Mouse (Mus musculus) cerebellum, postnatal 25 days (tissue): ENCODE measurements around the gene Sucnr1.
"Not testable (repeated sequence)": the region's sequence is repeated elsewhere in the genome, so short reads cannot be mapped to it uniquely, and the experiment has no call there.

Experiments used
- DNase-seq, 2 experiments: peaks; one replicate each; pipeline ENCODE4 v3.0.0; 2021; ENCODE audit warnings: mixed read lengths in 2 of 2

Sucnr1 gene

GRCm38 (mm10) chr3:60081648-60082047, at the start of gene Sucnr1:
TSS of gene Sucnr1 (plus strand) at chr3:60081869.
- DNase-seq = peak in 1 of 2 experiments; percentile 17

- DNase-seq = no peak
Observed at GRCm38 (mm10) chr3:60046221-60046913, 35.3 kb upstream of the Sucnr1 start.

DNA sequence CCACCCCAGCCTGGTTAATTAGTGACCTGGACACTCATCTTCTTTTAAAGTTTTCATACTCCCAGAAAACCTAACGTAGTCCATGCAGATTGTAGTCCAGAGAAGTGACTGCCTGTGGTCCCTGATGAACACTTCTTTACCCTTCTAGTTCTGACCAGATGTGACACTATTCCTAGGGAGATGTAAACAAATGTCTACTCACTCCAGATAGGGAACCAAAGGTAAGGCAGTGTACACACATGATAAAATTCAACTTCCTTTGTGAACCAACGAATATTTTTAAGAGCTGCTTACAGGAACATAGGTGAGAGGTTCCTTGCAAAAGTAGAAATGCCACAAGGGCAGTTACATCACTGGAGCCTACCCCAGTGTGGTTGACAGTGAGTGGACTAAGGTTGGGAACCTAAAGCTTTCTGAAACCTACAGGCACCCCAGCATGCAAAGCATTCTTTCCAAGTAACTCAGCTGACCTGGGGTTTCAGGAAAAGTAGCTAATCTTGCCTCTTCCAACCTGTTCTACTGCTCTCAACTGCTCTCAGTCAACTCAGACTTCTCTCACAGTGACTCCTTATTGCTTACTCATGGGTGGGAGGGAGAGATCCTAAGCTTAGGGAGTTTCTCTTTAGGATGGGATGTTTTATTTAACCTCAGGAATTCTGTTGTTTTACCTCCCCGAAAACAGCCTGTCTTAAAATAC, 28.3 kb upstream of the Sucnr1 start:
- no peak for DNase-seq

- DNase-seq = no peak
Observed at GRCm38 (mm10) chr3:60053931-60054330, 27.7 kb upstream of the Sucnr1 start.

DNA sequence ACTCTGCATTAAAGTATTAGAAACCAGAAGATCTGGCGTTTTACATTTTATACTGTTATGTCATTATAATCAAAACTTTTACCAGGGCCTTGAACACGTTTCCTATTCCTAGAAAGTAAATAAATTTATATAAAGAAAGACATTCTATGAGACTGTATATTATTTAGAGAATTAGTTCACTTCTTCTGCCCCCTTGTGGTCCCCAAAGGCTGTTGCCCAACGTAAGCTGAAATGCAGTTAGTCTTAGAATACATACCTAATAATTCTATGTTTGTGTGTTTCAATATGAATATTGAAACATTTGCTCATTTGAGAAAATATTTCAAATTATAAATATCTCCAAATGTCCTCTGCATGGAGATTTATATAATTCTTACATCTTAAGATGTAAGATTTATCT, 25.2 kb upstream of the Sucnr1 start:
- peak in 1 of 2 experiments; percentile 12 for DNase-seq

- DNase-seq = peak; percentile 46 to 63
Observed at GRCm38 (mm10) chr3:60057070-60057808, 24.4 kb upstream of the Sucnr1 start.

DNA sequence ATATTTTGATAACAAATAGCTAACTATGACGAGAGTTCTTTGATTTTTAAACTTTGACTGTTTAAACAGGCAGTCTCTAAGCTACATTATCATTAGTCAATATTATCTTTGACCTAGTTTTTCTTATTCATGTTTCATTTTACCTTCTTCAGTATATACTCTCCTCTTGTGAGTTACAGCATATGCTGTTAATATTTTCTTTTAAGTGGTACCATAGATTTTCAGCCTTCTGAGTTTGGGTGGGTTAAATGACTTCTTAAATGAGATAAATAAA, 23.9 kb upstream of the Sucnr1 start:
- no peak for DNase-seq

DNA sequence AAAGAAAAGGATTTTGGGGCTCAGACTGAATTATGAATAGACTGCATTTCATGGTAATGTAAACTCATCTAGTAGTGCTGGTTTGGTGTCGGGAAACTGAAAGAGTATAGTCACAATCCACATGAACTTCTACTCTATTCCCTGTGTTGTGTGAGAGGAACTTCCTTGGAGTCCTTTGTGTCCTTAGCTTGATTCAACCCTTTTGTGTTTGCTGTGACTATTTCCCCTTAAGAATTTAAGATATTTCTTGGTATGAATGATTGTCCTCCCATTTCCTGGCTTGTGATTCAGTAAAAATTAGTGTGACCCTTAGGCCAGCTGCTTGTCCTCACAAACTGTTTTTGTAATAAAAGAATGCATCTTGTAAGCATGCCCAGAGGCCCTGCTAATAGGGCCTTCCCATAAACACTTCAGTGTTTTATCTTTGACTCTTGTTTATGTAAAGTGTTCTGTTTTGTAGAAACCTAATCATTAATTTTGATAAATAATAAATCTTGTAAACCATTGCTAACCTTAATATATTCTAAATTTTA, 2.7 kb upstream of the Sucnr1 start:
- DNase-seq = no peak

DNA sequence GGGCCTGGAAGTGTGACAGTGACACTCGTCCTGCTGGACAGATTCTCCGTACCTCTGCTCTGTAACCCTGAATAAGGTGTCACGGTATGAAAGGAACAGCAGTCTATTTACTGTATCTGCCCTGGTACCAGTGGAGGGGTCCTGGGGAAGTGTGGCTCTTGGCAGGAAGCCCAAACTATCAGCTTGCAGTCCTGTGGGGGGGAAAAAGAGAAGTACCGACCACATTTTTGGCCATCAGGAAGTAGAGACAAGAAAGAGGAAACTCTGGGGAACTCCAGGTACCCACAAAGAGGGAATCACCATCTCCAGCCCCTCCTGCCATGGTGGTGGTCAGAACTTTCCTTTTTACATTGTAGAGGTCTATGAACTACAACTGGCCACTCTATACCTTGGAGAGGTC, 1.1 kb upstream of the Sucnr1 start:
- DNase-seq = no peak

DNA sequence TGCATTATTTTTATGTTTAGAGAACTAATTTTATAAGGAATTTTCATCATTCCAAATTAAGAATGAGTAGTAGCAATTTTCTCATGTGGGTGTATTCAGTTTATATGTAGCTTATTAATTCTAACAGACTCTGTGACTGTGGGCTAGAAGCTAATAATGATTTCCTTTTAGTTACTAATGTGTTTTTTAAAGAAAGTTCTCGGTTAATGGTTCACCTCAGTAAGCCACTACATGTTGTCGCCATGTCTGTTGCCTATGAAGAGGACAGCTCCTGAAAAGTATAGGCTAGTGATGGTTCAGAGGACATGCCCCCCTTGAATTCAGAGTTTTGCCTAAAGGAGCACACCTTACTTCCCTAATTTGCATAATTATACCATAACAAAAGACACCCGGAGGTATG, 1.1 kb downstream of the Sucnr1 start:
- no peak for DNase-seq

GRCm38 (mm10) chr3:60085729-60086128, 4.1 kb downstream of the Sucnr1 start:
- no peak for DNase-seq

DNA sequence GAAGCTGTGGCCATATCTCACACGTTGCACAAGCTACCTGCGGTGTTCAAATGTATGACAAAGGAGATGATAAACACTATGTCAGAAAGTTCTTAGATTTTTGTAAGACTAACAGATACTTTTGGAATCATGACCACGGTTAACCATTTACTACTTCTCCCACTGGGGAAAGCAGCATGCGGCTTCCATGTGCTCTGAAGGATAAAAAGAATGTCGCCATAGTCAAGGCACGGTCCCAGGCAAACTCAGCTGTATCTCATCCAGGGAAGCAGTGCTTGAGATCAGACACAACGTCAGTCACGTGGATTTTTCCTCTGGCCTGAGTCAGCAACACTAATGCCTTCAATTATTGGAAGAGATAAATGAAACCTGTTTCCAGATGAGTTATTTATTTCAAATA, 9.7 kb downstream of the Sucnr1 start:
- DNase-seq = no peak

GRCm38 (mm10) chr3:60094386-60095156, 12.9 kb downstream of the Sucnr1 start:
- DNase-seq = no peak

DNA sequence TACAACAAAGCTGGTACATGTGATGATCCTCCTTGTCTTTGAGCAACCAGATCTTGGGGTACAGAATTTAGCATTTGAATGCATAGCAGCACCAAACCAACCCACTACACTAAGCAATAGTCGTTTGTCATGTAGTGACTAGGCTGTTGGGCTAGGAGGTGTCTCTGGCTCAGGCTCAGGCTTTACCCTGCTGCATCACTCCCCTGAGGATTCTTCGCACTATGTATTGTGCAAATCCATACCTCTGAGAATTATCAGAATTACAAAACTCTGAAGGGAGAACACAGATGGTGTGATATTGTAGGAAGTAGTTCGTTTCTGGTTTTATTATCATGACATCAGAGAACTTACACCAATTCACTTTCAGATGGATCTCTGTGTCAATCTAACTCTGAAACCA, 15.3 kb downstream of the Sucnr1 start:
- no peak for DNase-seq

GRCm38 (mm10) chr3:60097485-60097884, 15.8 kb downstream of the Sucnr1 start:
- no peak for DNase-seq

DNA sequence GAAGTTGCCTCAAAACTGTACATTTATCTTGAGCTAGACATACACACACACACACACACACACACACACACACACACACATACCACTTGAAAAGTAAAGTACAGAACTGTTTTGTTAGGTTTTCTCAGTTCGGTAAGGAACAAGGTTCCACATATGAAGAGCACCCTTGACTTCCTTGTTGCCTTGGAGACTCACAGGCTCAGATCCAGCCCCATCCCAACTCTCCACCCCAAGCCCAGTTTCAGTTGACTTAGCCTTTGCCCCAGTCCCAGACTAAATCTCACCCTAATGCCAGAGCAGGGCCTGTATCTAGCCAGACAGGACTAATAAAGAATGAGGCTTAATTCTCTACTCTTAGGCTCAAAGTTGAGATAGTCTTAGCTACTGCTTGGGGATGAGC, 16.9 kb downstream of the Sucnr1 start:
- no peak for DNase-seq

DNA sequence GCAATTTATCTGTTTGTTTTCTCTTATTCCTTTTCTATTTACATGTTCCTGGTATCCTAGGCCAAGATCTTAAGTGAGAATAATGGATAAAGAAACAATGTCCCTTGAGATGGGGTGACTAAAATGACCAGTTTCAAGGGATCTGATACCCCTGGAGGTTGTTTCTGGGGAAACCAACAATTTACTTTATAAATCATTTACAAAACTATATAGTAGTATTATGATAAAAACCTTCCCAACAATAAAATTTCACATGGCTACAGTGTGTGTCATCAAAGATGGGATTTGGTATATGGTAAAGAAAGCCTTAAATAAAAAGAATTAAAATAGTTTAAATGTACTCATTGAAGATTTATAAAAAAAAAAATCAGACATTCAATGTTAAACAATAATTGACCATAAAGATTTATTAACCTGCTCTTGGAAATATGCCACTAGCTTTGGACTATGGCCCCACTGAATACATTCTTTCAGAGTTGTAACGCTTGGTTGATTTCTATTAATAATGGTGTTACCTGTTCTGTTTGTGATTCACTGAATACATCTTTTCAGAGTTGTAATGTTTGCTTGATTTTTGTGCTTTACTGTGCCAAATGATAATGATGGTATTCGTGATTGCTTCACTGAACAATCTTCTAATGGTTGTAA, 22.9 kb downstream of the Sucnr1 start:
- no peak for DNase-seq

DNA sequence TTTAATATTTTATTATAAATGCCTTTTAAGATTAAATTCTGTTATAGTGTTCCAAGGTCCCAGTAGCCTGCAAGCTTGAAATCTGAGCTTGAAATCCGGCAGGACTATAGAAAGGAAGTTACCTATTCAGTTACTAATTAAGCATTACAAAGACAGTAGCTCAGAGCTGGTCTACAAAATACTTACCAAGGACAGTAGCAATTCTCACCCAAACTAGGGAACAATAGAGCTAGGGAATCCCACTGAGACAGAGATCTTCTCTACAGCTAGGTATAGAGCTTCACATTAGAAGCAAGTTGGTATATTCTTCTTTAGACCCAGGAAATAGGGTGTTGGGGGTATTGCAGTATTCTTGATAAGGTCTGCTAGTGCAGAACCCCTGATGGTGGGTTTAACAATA, 24.8 kb downstream of the Sucnr1 start:
- DNase-seq = not testable (repeated sequence)

GRCm38 (mm10) chr3:60107736-60108135, 26.1 kb downstream of the Sucnr1 start:
- no peak for DNase-seq

DNA sequence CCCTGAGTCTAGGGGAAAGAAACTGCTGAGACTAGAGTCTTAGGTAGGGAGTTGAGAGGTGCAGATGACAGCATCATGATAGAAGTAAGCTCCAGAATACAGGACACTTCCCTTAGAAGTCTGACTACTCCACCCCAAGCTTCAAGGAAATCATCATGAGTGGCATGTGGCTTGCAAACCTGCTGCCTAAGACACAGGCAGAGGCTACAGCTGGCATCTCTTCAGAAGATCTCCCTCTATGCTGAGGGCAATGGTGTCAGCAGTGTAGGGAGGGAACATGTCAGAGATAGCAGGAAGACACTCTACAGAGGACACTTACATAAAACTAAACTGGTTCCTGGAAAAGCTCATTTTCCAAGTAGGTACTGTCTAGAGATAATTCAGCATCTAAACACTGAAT, 27.1 kb downstream of the Sucnr1 start:
- DNase-seq = no peak

GRCm38 (mm10) chr3:60111135-60111710, 29.6 kb downstream of the Sucnr1 start:
- no peak for DNase-seq
